Mouse (Mus musculus) heart, embryonic 15.5 days (tissue): ENCODE data around the gene Hrh2. TPM values are rescaled to one million over a fixed set of nuclear protein-coding genes. Genes with fewer than 3 reads are reported as not detected.

Source experiments
- ATAC-seq: fragments of 200-750 bp; cut with Nextera tagmentation; replicated peaks from 2 replicates; pipeline ENCODE4 v1.8.0; 2017; ENCODE audit warnings: low read depth, moderate TSS enrichment; ENCODE audit not compliant: insufficient number of reproducible peaks, insufficient read depth, low FRiP score
- H3K27ac ChIP-seq: fragments of 300-500 bp; sonication (generic); 2 replicates; pipeline ENCODE4 v1.5.1; 2015; ENCODE audit warnings: mild to moderate bottlenecking, inconsistent platforms
- H3K27me3 ChIP-seq: fragments of 300-500 bp; sonication (generic); 2 replicates; pipeline ENCODE4 v1.6.1; 2015; ENCODE audit warnings: inconsistent platforms
- H3K36me3 ChIP-seq: fragments of 300-500 bp; sonication (generic); 2 replicates; pipeline ENCODE4 v1.6.1; 2015; ENCODE audit warnings: mild to moderate bottlenecking, inconsistent platforms
- H3K4me1 ChIP-seq: fragments of 300-500 bp; sonication (generic); replicated peaks from 2 replicates; pipeline ENCODE4 v1.6.1; 2015; ENCODE audit warnings: inconsistent platforms
- H3K4me2 ChIP-seq: fragments of 300-500 bp; sonication (generic); 2 replicates; pipeline ENCODE4 v1.6.1; 2015; ENCODE audit warnings: inconsistent platforms, mild to moderate bottlenecking, moderate library complexity
- H3K4me3 ChIP-seq: fragments of 300-500 bp; sonication (generic); 2 replicates; pipeline ENCODE4 v1.5.1; 2015; ENCODE audit warnings: mild to moderate bottlenecking, inconsistent platforms
- H3K9ac ChIP-seq: fragments of 300-500 bp; sonication (generic); 2 replicates; pipeline ENCODE4 v1.6.1; 2015; ENCODE audit warnings: mild to moderate bottlenecking, inconsistent platforms
- H3K9me3 ChIP-seq: fragments of 300-500 bp; sonication (generic); replicated peaks from 2 replicates; pipeline ENCODE4 v1.6.1; 2016; ENCODE audit warnings: inconsistent platforms
- whole genome bisulfite sequencing: fragments of 180-500 bp; shearing (Covaris S2); methylation state at CpG from one replicate; pipeline ENCODE4 v1.1.7; 2015; ENCODE audit warnings: mixed read lengths; 5-methylcytosine and 5-hydroxymethylcytosine counted together
- polyA plus RNA-seq: library from polyadenylated mRNA; unstranded; fragments of >200 nt; fragmentation: Nextera tagmentation; extraction: Ambion mirVana; gene quantifications from 2 replicates; pipeline ENCODE4 v1.2.1, GENCODE M21; 2015

The Hrh2 gene
- polyA plus RNA-seq, 1 experiment from 2014 or later: 0.04 TPM

- Histone ChIP-seq H3K27me3 (peaks cover 29% of the 10 kb centered on the region), H3K4me2 (0 out of 2 replicates have a peak overlapping the region, but pooled peaks have one; percentile 13), H3K4me3 (no peak overlapping the region), H3K4me1 (peaks cover 14% of the 10 kb centered on the region), H3K36me3 (no peaks in the 10 kb centered on the region), H3K9ac (no peak overlapping the region), H3K9me3 (no peaks in the 10 kb centered on the region), H3K27ac (no peak overlapping the region)
- 43% methylated on average over 13 of the region's 13 CpGs for WGBS
- no peak for ATAC-seq
Measured at GRCm38 (mm10) chr13:54248436-54248995, 56.6 kb downstream of the Hrh2 start.

- peak; percentile 65; the same call in 1 of the 2 replicates for ATAC-seq
- H3K9ac ChIP-seq: no peak overlapping the region
- 22% methylated on average over 4 of the region's 4 CpGs for WGBS
- H3K36me3 ChIP-seq: no peaks in the 10 kb centered on the region
- peaks cover 14% of the 10 kb centered on the region for H3K4me1 ChIP-seq
- no peaks in the 10 kb centered on the region for H3K9me3 ChIP-seq
- peaks cover 29% of the 10 kb centered on the region for H3K27me3 ChIP-seq
- peak overlapping the region; percentile 13; the same call in 1 of the 2 replicates for H3K4me2 ChIP-seq
- H3K4me3 ChIP-seq: no peak overlapping the region
- H3K27ac ChIP-seq: no peak overlapping the region
Measured at GRCm38 (mm10) chr13:54249007-54249406, 57.1 kb downstream of the Hrh2 start.

- H3K9ac ChIP-seq: no peak overlapping the region
- peaks cover 33% of the 10 kb centered on the region for H3K27me3 ChIP-seq
- no peaks in the 10 kb centered on the region for H3K36me3 ChIP-seq
- no peak for ATAC-seq
- no peaks in the 10 kb centered on the region for H3K9me3 ChIP-seq
- H3K4me3 ChIP-seq: no peak overlapping the region
- H3K4me2 ChIP-seq: no peak overlapping the region
- peaks cover 14% of the 10 kb centered on the region for H3K4me1 ChIP-seq
- H3K27ac ChIP-seq: no peak overlapping the region
- 41% methylated on average over 8 of the region's 8 CpGs for whole genome bisulfite sequencing
Measured at GRCm38 (mm10) chr13:54250346-54250745, 58.4 kb downstream of the Hrh2 start.

GRCm38 (mm10) chr13:54251541-54252225 lies 59.8 kb downstream of the Hrh2 start:
- Histone ChIP-seq H3K36me3 (no peaks in the 10 kb centered on the region), H3K4me3 (no peak overlapping the region), H3K9me3 (no peaks in the 10 kb centered on the region), H3K27me3 (peaks cover 31% of the 10 kb centered on the region), H3K27ac (no peak overlapping the region), H3K9ac (no peak overlapping the region), H3K4me2 (no peak overlapping the region), H3K4me1 (peaks cover 14% of the 10 kb centered on the region)
- no peak for ATAC-seq
- WGBS: 77% methylated on average over 11 of the region's 11 CpGs

GRCm38 (mm10) chr13:54257580-54258223 lies 65.8 kb downstream of the Hrh2 start:
- no peaks in the 10 kb centered on the region for H3K36me3 ChIP-seq
- no peaks in the 10 kb centered on the region for H3K9me3 ChIP-seq
- H3K4me1 ChIP-seq: no peaks in the 10 kb centered on the region
- no peak overlapping the region for H3K9ac ChIP-seq
- H3K27me3 ChIP-seq: peaks cover 24% of the 10 kb centered on the region
- H3K27ac ChIP-seq: no peak overlapping the region
- H3K4me3 ChIP-seq: no peak overlapping the region
- no peak for ATAC-seq
- H3K4me2 ChIP-seq: no peak overlapping the region
- 32% methylated on average over 10 of the region's 10 CpGs for WGBS

- Histone ChIP-seq H3K9me3 (no peaks in the 10 kb centered on the region), H3K4me2 (no peak overlapping the region), H3K9ac (no peak overlapping the region), H3K27ac (no peak overlapping the region), H3K4me3 (no peak overlapping the region), H3K4me1 (no peaks in the 10 kb centered on the region), H3K36me3 (no peaks in the 10 kb centered on the region), H3K27me3 (peaks cover 24% of the 10 kb centered on the region)
- ATAC-seq: no peak; the same call in 1 of the 2 replicates
- WGBS: 37% methylated on average over 8 of the region's 8 CpGs
Measured at GRCm38 (mm10) chr13:54258231-54258743, 66.4 kb downstream of the Hrh2 start.

GRCm38 (mm10) chr13:54260318-54260717 lies 68.4 kb downstream of the Hrh2 start:
- Histone ChIP-seq H3K9me3 (no peaks in the 10 kb centered on the region), H3K4me2 (no peak overlapping the region), H3K4me1 (no peaks in the 10 kb centered on the region), H3K4me3 (no peak overlapping the region), H3K27me3 (peaks cover 20% of the 10 kb centered on the region), H3K27ac (no peak overlapping the region), H3K36me3 (no peaks in the 10 kb centered on the region), H3K9ac (no peak overlapping the region)
- no peak for ATAC-seq
- 23% methylated on average over 8 of the region's 8 CpGs for WGBS

- Histone ChIP-seq H3K27ac (no peak overlapping the region), H3K4me3 (no peak overlapping the region), H3K36me3 (no peaks in the 10 kb centered on the region), H3K4me2 (no peak overlapping the region), H3K9me3 (no peaks in the 10 kb centered on the region), H3K4me1 (no peaks in the 10 kb centered on the region), H3K27me3 (peaks cover 39% of the 10 kb centered on the region; the same call in 1 of the 2 replicates), H3K9ac (no peak overlapping the region)
- ATAC-seq: no peak
- WGBS: 77% methylated on average over 15 of the region's 15 CpGs
Measured at GRCm38 (mm10) chr13:54262741-54263510, 71.0 kb downstream of the Hrh2 start.

GRCm38 (mm10) chr13:54263641-54264040 lies 71.7 kb downstream of the Hrh2 start:
- Histone ChIP-seq H3K4me2 (no peak overlapping the region), H3K27ac (no peak overlapping the region), H3K9ac (no peak overlapping the region), H3K4me3 (no peak overlapping the region), H3K4me1 (no peaks in the 10 kb centered on the region), H3K9me3 (no peaks in the 10 kb centered on the region), H3K27me3 (peaks cover 39% of the 10 kb centered on the region; the same call in 1 of the 2 replicates), H3K36me3 (no peaks in the 10 kb centered on the region)
- 66% methylated on average over 6 of the region's 6 CpGs for WGBS
- no peak for ATAC-seq

GRCm38 (mm10) chr13:54266472-54266871 lies 74.5 kb downstream of the Hrh2 start:
- no peaks in the 10 kb centered on the region for H3K4me1 ChIP-seq
- H3K36me3 ChIP-seq: no peaks in the 10 kb centered on the region
- WGBS: 14% methylated on average over 9 of the region's 9 CpGs
- H3K9ac ChIP-seq: no peak overlapping the region
- H3K27ac ChIP-seq: no peak overlapping the region
- H3K9me3 ChIP-seq: no peaks in the 10 kb centered on the region
- peaks cover 25% of the 10 kb centered on the region; the same call in 1 of the 2 replicates for H3K27me3 ChIP-seq
- no peak overlapping the region for H3K4me2 ChIP-seq
- no peak overlapping the region for H3K4me3 ChIP-seq
- no peak for ATAC-seq

GRCm38 (mm10) chr13:54269087-54269486 lies 77.2 kb downstream of the Hrh2 start:
- no peaks in the 10 kb centered on the region for H3K36me3 ChIP-seq
- no peak overlapping the region for H3K4me2 ChIP-seq
- no peaks in the 10 kb centered on the region for H3K9me3 ChIP-seq
- ATAC-seq: no peak
- no peak overlapping the region for H3K27ac ChIP-seq
- H3K4me3 ChIP-seq: no peak overlapping the region
- 69% methylated on average over 3 of the region's 3 CpGs for WGBS
- peaks cover 25% of the 10 kb centered on the region; the same call in 1 of the 2 replicates for H3K27me3 ChIP-seq
- H3K4me1 ChIP-seq: no peaks in the 10 kb centered on the region
- no peak overlapping the region for H3K9ac ChIP-seq
